Mouse (Mus musculus) inflammation-experienced regulatory T-cells, adult 6 months (primary cell): Measurements from ENCODE around the gene Hand1. TPM values are rescaled to one million over a fixed set of nuclear protein-coding genes. Genes with fewer than 3 reads are reported as not detected.
A peak's percentile ranks its signal among the peaks of the same experiment; 100 is the strongest.
"Not testable (repeated sequence)": the region's sequence is repeated elsewhere in the genome, so short reads cannot be mapped to it uniquely, and the experiment has no call there.

ENCODE experiments used
- ATAC-seq: one replicate; pipeline ENCODE4 v1.8.0; 2017
- polyA plus RNA-seq, 3 experiments: library from polyadenylated mRNA; unstranded; fragments of 100-300 nt; shearing (Covaris generic); gene quantifications; one replicate each; pipeline ENCODE4 v1.2.1; 2017

Hand1 gene
- polyA plus RNA-seq, 3 experiments from 2014 or later, result not detected

DNA sequence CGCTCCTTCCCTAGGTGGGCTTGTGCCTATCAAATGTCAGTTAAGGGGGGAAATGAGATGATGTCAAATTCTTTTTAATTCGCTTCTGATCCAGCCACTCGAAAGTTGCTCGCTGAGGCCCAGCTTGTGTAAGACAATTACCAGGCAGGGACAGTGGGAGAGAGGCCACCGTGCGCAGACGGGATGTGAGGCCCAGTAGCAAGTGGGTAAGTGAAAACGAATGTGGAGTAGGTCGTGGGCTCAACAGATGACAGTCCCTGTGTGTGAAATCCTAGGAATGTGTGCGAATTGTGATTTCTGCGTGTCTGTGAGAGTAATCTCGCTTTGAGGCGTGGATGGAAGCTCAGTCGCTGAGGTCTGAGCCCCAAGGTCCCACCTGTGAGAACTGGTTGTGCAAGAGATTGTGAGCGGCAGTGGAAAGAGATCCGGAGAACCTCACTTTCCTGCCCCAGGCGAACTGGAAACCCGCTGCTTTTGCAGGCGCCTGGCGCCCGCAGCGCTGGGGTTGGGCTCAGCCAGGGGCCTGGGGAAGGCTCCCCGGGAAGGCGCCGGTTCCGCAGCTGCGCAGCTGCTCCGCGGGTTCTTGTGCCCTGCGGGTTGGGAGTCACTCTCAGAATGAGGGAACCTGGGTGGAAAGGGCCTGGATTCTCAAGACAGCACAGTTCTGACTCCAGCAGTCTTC, 819 bp upstream of the Hand1 start:
- no peak for ATAC-seq

DNA sequence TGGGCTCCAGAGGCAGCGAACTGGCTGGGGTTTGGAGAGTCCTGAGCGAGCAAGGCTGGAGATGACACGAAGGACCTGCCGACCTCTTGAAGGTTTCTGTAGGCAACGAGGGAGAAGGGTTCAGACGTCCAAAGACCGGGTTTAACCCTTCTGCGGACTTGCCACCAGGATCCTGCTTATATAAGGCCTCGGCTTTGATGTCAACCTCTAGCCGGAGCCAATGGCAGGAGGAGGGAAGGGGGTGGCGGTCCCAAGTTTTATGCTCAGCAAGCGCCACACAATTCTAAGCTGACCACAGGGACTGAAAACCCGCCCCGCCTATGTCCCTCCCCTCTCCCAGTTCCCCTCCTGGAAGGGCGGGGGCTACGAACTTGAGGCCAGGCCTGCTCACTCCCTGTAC, 757 bp downstream of the Hand1 start:
- no peak for ATAC-seq

DNA sequence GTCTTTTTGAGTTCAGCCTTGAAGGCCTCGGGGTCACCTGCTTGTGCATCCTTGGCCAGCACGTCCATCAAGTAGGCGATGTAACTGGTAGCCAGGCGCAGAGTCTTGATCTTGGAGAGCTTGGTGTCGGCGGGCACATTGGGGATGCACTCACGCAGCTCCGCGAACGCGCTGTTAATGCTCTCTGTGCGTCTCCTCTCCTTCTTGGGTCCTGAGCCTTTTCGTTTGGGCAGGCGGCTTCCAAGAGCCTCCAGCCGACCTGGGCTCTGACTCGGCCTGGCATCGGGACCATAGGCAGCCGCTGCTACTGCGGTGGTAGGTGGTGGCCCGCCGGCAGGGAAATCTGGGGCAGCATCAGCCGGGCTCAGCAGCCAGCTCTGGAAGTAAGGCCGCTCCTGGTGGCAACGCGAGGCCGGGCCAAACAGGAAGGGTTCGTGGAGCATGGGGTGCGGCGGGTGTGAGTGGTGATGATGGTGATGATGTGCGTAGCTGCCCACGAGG, 1.3 kb downstream of the Hand1 start:
- ATAC-seq, result no peak

DNA sequence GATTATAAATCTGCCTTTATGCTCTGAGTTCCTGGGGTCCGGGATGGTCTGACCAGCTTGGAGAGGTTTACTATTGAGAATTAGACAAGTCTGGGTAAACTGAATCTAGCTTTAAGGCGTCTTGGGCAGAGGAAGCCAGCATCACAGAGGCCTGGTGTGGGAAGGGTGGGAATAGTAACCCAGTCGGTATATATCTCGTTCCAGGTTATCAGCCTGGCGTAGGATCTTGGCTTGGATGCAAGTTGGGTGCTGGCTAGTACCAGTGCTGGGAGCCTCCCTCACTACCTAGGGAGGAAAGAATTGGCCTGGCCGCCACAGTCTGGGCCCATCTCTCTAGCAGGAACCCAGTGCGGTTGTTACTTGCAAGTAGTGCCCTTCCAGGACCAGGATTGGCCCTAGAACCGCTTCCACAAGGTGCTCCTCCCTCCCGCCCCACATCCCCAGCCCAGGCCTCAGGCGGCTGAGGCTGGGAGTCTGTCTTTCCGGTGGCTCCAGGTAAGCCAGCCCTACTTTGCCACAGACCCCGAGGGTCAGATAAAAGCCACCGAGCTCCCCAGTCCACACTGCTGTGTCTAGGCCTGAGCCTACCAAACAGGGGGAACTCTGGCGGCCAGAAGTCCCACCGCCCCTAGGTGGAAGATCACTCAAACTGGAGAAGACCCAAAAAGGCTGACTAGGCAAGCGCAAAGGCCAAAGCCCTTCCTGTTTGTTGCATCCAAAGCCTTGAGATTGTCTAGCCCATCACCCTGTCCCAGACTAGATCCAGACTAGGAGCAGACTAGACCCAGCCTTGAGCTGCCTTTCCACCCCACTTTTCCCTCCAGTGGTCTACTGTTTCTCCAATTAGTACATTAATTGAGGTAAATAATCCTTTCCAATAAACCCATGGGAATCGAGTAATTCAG, 2.5 kb downstream of the Hand1 start:
- ATAC-seq, result no peak

DNA sequence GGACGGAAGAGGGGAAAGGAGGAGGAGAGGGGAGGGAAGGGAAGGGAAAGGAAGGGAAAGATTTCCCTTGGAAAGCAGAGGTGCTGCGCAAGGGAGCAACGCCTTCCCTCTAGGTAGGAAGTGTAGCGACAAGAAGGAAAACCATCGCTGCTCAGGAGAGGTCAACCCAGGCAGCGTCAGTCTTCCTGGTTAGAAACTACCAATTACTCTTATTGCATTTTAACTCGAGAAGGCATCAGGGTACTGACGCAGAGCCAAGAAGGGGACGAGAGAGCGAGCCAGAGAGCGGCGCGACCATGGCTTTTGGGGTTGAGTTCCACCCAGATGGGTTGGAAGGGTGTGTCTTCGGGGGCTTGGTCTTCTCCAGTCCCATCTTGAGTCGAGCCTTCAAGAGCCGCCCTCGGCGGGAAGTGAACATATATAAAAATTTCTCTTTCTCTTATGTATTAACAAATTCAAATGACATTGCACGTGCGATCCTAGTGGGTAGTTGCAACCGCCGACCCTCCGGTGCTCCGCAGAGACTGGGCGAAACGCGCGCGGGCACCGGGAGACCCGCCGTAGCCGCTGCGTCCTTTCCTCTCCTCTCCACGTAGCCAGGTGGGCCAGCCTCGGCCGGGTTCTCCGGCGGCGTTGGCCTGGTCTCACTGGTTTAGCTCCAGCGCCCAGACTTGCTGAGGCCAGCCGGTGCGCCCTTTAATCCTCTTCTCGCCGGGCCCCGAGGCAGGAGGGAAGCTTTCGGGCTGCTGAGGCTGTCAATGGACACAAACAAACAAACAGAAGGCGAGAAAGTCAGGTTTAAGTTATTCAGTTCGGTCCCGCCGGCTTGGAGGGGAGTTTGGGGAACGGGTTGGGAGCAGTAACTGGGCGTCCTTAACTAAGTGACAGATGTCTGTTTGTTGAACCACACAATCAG, 3.4 kb downstream of the Hand1 start:
- no peak for ATAC-seq

DNA sequence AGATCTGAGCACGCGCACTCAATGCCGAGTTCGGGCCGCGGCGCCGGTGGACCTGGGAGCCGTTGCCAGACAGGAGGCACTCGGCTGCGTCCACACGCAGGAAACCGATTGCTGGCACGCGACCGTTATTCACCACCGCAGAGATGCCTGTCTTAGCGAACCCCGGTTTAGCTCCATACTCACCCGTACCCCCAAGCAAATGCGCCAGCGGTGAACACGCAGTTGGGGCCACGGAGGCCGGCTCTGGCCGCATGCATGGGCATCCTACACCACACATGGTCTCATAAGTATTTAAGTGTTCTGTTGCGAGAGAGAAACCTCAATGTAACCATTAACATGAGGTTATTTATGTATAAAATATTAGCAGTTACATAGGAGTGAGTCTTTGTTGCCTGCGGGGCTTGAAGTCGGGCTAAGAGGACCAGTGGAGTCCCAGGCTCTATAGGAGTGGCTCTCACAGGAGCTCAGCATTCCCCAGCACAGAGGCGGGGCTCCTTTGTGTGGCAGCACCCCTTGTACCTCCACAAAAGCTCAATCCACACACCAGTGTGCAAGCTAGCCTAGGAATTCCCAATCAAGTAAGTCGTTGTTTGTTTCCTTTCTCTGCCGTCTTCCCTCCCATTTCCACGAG, 4.6 kb downstream of the Hand1 start:
- no peak for ATAC-seq

DNA sequence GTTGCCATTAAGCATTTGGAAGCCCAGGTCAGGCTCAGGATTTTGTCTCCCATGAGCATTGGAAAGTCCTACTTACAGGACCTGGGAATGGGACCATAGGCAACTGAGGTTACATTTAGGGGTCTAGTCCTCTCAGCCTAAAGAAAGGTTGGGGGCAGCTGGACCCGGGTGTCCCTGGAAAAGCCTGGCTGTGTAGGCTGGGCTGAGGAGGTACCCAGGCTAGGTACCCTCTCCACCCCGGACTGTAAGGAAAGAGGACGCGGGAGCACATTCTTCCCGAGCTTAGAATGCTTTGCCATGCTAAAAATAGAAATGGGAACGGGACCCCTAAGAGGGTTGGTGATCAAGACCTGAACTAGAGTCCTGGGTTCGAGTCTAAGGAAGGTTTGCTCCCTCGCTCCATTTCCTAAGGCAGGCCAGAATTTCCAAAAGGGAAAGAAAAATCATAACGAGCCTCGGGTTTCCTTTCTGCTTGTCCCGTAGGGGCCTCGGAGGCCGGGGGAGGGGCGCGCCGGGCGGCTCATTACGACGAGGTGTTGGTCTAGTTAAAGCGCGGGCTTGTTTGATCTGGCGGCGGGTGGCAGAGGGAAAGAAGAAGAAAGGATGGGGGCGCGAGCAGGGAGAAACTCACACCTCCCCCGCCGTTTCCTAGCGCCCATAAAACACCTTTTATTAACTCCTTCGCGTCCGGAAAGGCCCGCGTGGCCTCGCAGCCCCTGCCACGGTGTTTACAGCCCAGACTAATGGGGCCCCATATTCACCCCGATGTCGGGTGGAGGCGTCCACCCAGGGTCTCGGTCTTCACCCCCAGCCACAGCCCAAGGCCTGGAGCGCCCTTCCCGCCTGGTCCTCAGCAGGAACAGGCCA, 5.3 kb downstream of the Hand1 start:
- ATAC-seq, result no peak

DNA sequence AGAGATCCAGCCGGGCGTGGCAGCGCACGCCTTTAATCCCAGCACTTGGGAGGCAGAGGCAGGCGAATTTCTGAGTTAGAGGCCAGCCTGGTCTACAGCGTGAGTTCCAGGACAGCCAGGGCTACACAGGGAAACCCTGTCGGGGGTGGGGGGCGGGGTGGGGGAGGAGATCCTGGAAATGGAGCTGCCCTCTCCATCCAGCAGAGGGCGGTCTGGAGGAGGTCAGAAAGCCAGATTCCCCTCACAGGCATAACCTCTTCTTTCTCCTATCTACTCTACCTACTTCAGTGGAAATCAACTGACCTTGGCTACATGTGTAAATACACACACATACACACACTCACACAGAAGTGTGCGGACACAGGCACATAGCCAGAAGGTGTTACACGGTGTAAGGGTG, 7.4 kb downstream of the Hand1 start:
- not testable (repeated sequence) for ATAC-seq

DNA sequence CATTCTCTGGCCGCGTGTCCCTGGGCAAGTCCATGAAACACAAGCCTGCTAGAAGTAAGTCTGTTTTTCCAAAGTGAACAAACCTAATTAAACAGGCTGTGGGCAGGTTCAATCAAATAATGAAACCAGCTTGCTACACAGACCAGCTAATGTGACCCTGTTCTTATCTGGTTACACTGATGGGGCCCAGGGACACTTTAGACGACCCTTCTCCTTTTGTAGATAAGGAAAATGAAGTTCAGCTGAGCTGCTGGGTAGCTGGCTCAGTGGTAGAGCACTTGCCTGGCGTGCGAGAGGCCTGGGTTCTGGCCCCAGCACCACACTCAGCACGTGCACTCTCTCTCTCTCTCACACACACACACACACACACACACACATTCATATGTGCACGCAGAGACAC, 8.9 kb downstream of the Hand1 start:
- no peak for ATAC-seq

DNA sequence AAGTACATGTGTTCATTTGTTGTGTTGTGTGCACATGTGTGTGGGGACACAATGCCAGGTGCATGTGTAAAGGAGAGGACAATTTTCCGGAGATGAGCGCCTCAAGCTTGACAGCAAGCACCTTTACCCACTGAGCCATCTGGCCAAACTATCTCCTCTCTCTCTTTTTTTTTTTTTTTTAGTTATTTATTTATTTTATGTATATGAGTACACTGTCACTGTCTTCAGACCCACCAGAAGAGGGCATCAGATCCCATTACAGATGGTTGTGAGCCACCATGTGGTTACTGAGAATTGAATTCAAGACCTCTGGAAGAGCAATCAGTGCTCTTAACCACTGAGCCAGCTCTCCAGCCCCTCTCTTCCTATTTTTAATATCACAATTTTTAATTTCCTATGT, 9.5 kb downstream of the Hand1 start:
- ATAC-seq, result not testable (repeated sequence)

DNA sequence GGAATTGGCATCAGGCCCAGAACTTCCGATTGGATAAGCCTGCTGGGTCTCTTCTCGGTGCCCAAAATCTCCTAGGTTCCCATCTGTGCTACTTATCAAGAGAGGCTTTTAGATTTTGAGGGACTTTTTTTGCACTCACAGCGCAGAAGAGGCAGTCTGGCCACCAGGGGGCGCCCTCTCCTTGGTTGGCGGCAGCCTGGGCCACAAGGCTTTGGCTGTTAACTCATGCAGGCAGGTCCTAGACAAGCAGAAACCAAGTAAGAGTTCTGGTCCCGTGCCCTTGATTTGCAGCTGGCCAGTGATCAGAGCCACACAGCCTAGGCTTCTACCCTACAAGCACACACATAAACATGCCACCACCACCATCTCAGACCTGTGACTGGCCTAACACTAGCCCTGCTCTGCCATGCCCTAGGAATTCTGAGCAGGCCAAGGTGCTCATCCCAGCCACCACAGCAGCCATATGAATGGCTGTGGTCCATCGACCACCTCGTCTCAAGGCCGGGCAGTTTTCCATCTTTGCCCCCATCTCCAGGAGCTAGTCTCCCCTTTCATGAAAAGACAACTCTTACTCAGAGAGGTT, 12.5 kb downstream of the Hand1 start:
- no peak for ATAC-seq

DNA sequence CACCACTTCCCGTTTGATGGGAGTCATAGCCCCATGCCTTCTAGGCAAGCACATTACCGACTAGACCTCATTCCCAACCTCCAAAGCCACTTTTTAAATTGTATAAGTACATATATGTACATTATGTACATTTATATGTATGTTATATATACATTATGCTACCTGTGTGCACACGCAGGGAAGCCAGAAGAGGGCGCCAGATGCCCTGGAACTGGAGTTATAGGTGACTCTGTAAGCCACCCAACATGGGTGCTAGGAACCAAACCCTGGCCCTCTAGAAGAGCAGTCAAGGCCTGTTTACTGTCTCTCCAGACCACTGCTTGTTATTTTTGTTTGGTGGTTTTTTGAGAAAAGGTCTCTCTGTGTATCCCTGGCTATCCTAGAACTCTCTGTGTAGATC, 14.4 kb downstream of the Hand1 start:
- no peak for ATAC-seq

DNA sequence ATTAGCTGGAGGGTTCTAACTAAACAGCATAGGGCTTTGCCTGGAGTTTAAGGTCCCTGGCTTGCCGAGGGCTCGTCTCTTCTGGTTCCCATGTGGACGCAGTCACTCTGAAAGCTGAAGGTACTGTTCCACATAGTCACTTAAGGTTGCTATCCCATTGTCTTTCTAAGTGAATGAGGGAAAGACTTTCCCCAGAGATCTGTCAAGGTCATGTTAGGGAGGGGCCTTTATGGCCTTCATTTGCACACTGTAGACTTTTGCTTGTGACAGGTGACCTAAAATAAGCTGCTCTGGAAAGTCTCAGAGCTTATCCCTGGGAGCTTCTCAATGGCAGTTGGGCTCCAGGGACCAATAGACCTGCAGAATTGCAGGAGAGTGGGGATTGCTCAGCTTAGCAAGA, 19.0 kb downstream of the Hand1 start:
- ATAC-seq, result no peak

DNA sequence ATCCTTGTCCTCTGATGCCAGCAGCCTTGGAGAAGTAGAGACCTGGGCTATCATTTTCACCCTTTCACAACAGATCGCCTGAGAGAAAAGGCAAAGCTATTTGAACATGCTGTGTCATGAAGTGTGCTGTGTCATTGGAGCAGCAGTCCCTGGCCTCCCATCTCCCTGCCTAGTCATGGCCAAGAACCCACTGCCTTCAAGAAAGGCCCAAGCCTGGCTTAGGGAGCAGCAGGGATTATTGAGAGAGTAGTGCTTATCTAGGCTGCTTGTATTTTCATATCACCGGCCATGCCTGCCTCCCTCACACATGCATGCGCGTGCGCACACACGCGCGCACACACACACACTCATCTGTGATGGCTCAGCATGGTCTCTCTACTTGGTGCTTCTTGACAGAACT, 20.4 kb downstream of the Hand1 start:
- ATAC-seq, result no peak

DNA sequence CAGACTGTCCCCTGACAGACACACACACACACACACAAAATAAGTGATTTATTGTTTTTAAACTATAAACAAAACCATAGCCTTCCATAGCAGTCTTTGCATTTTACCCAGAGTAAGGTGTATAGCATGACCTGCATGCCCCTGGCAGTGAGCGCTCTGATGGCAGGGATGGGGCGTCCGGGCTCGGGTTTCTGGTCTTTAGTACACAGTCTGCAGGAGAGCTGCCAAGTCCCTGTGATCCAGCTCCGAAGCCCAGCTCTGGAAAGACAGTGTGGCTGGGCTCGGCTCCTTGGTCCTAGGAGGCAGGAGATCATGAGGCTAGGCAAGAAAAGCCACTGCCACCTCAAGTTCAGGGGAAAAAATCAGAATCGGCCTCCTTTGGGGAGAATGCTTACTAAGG, 21.6 kb downstream of the Hand1 start:
- ATAC-seq, result no peak

DNA sequence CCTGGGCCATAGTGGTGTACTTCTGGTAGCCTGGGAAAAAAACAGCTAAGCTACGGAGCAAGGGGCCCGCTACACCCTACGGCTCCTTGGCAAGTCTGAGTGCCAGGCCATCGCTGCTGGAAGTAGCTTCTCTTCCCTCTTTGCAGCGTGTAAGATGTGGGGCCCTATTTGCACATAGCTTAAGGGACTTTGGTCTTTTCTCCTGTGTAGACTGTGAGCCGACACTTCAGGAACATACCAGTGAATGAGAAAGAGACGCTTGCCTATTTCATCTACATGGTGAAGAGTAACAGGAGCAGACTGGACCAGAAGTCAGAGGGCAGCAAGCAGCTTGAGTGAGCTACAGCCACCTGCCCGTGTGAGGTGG, 22.9 kb downstream of the Hand1 start:
- ATAC-seq, result no peak

DNA sequence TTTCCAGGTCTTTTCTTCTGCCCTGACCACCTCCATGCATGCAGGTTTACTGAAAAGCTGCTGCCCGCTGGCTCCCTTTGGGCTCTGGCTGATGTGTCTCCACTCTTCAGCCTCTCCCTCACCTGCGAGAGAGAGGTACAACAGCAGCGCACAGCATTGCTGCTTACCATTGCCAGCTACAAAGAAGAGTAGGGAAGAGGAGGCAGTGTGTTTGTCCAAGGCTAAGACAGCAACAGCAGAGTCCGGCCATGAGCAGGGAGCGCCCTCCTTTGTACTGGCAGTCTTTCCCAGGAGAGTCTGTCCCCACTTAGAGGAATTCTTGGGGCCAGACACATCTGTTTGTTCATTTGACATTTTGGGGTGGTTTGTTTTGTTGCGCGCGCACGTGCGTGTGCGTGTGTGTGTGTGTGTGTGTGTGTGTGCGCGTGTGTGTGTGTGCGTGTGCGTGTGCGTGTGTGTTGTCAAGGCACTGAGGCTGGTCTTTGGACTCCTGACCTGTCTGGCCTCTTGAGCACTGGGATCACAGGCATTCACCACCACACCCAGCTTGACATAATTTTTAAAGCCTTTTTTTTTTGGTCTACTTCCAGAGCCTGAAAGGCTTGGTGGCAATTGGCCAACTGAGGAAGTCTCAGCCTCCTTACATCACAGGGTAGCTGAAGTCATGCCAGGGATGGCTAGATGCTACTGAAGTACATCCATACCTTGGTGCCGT, 23.4 kb downstream of the Hand1 start:
- no peak for ATAC-seq

DNA sequence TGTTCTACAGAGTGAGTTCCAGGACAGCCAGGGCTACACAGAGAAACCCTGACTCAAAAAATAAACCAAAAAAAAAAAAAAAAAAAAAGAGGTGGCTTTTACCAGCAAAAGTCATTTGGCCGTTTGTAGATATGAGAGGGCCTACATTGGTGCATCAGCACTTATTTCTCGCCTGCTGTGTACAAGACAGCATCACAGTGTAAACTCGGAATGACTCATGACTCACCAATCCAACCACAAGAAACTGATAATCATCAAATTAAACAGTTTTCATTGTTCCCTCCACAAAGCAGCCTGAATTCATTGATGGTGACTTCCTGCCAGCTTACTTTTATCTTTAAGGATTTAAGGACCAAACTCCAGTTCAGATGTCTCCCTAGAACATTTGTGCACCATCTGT, 27.6 kb downstream of the Hand1 start:
- ATAC-seq, result peak; percentile 14

DNA sequence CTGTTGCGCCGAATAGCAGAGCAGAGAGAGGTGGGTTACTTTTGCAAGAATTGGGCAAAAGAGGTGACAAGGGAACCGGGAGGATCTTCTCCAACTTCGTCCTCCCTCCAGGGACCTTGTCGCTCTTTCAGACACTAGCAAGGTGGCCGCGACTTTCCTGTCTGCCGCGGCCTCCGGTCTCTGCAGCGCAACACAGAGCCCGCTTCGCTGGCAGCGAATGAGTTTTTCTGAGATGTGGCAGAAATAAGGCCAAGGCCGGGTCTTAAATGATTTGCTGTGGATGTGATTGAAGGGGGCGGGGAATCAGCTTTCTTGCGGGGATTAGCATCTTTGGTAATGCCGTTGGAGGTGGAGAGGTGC, 30.1 kb downstream of the Hand1 start:
- no peak for ATAC-seq

DNA sequence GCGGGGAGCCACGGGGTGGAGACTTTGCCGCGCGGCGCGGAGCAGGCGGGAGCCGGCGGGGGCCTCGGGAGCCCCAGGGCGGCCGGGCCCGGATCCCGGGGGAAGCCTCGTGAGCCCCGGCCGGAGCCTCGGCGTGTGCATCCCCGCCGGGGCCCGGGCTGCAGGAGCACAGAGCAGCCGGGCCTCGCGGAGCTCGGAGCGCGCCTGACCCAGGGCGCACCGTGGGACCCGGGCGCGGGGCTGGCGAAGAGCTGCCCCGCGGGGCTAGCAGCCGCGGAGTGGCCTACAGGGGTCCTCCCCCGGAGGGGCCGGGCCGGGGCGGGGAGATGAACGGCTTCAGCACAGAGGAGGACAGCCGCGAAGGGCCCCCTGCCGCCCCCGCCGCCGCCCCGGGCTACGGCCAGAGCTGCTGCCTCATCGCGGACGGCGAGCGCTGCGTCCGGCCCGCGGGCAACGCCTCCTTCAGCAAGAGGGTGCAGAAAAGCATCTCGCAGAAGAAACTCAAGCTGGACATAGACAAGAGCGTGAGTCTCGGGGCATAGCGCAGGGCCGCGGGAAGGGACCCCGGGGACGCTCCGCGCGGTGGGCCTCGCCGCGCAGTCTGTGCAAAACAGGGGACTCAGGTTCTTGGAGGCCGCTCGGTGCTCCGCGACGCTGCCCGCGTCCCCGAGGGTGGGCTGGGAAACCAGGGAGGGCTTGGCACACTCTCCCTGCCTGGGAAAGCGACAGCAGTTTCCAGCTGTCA, 30.7 kb downstream of the Hand1 start:
- ATAC-seq, result peak; percentile 10
